Mouse (Mus musculus) cerebellum, postnatal 10 days (tissue): ENCODE measurements at regions not wholly inside any gene's neighbourhood (a gene's known extent, or its start where the extent isn't known, plus 50 kb on each side); places are given as distances from the start of the nearest gene placed in this dataset.
A peak's percentile ranks its signal among the peaks of the same experiment; 100 is the strongest.

Experiments
- DNase-seq, 2 experiments: peaks; one replicate each; pipeline ENCODE4 v3.0.0; 2021; ENCODE audit warnings: mixed read lengths in 2 of 2

DNA sequence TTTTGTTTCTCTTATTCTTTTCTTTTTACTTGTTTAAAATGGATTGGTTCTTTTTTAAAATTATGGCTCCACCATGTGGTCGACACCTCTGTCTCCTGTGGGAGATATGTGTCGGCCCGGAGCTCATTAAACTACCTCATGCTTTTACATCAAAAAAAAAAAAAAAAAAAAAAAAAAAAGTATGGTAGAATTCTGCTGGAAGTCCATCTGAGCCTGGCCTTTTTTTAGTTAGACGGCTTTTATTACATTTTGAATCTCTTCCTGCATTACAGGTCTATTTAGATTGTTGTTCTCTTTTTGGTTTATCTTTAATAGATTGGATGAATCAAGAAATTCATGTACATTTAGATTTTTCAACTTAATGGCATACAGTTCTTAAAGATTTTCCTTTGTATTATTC lies 350.8 kb upstream of the Ascc3 start:
- no peak for DNase-seq

DNA sequence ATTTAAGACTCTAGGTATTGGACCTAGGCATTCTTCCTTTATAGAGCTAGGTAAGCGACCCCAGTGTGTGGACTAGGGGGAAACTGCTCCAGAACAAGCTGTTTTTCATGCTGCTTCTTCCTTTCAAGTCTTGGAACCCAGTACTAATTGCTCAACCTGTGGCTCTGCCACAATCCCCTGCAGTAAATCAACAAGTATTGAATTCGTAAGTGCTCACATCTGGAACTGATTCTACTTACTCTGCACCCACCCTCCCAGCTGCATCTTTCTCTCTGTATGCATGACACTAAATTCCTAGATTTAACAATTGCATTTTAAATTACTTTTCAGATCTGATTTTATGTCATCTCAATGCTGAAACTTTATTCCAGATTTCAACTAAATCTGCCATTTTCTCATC lies 388.9 kb upstream of the Ascc3 start:
- no peak for DNase-seq

DNA sequence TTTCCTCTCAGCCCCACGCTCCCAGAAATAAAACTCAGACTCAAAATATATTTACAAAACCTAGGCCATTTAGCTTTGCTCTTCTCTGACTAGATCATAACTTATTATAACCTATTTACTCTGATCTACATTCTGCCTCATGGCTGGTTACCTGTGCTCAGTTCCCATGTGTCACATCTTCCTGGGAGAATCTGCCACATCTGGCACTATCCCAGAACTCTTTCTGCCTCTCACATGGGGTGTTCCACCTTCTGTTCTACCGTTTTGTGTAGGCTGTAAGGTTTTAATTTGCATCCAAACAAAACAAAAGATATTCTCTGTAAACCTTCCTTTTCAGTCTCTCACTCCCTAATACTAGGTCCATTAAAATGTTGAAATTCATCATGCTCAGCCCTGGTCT lies 390.8 kb upstream of the Ascc3 start:
- DNase-seq, result peak; percentile 47 to 48

DNA sequence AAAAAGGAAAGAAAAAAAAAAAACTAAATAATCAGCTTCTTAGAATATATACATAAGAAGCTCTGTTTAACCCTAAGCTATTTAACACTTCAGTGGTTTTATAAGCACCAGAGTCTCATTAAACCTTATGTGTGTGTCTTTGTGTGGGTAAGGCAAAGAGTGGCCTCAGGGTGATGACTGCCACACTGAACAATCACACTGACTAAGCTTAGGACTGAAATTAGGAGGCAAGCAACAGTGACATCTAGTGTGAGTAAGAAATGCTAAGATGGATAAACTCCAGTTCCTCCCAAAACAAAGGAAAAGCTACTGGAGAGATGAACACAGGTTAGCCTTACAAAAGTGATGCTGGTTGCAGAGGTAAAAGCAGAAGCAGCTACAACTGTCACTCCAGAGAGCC lies 392.6 kb upstream of the Ascc3 start:
- peak; percentile 59 to 67 for DNase-seq

DNA sequence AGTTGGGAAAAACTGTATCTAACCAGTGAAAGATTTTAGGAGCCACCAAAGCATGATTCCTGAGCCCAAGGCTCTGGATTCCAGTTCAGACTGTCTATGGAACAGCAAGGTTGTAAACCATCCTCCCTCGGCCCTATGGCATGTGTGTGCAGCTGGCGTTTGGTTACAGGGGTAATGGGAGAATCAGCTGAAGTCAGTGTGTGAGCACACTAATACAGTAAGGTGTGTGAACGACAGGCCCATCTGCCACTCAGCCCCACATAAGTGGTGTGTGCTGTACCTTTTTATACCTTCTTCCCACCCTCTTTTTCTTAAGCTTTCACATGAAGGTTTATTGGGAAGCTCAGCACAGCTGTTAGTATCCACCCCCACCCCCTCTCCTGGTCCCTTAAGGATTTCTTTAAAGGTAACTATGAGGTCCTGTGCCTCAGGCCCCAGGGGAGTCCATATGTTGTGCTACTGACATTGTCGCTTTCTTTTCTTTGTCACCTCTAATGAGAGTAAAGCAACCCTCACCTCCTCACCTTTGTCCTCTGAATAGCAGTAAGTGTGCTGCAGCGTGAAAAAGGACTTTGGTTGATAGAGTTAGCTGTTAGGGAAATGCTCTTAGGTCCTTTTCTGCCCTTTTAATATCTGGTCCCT lies 394.5 kb upstream of the Ascc3 start:
- peak in 1 of 2 experiments; percentile 13 for DNase-seq

DNA sequence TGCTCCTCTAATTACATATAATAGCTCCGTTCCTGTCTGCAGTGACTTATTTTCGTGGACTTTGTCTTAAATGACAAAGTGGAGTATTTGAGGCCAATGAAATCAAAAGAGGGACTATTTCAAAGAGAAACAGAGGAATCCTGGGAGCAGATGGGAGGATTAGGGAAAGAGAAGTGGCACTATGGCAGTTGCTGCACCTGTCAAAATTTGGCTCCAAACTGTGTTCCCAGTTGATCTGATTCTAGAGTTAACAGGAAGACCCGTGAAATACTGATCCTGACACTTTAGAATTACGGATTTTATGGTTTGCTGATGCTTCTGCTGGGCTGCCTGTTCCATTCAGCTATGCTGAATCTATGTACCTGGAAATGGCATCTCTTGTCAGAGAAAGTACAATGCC lies 401.7 kb upstream of the Grik2 start:
- DNase-seq, result peak; percentile 60 to 61

DNA sequence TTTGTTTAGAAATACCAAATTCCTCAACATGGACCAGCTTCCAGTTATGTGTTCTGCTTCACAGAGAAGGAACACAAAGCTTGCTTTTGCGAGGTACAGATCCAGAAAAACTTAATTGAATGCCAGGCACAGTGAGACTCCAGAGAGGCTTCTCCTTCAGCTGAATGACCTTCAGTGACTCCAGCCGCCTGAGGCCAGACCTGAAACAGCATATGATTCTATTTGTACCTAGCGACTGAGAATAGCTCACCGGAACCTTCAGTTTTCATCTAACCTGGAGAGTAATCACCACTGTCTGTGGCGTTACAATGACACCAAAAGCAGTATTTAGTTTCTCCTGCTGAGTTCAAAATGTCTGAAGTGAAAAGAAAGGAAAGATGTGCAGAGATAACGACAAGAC lies 380.6 kb upstream of the Grik2 start:
- peak; percentile 10 to 14 for DNase-seq

DNA sequence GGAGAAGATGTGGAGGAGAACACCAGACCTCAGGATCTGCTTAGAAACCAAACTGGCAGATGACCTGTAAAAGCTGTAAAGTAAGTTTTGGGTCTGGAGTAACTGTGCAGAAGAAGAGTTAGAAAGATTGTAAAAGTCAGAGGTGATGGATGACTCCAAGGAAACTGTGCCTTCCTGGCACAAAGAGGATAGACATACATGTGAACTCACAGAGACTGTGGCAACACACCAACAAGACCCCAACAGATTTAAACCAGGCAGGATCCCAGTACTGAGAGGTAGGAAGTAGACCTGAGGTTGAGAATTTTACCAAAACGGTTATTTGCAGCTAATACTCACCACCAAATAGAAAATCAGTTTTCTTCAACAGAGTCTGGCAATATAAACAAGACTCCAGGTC lies 349.8 kb upstream of the Grik2 start:
- DNase-seq, result peak; percentile 57 to 69

DNA sequence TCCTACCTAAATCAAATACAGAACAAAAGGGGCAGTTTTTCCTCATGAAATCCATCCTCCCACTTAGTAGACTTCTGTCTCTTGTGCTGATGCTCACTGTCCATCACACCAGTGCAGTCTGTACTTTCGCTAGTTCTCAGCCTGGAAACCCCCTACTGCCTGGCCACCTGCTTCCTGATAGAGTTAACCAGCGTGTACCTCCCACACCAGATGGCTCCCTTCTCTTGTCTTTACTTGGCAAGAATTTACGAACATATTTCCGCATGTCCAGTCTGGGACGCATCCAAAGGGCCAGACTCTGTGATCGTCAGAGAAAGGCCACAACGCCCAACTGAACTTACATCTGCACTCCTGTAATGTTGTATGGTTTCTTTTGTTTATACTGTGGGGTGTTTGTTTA lies 349.2 kb upstream of the Grik2 start:
- peak; percentile 98 for DNase-seq

DNA sequence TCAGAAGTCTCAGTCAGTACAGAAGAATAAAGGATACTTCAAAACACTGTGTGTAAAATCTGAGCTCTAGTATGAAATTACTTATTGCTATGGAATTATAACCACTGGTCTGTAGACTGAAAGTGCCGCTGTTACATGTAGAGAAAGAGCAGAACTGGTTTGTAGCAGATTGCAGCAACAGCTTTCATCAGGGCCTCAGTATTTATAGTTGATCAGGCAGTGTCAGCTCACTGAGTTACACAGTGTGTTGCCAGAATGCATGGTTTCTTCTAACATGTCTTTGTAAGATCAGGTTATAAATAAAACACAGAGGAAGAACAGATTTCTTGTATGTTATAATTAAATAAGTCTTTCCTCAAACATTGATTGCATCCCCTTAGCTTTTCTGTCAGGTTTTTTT lies 347.6 kb upstream of the Grik2 start:
- DNase-seq, result peak; percentile 15 to 33

DNA sequence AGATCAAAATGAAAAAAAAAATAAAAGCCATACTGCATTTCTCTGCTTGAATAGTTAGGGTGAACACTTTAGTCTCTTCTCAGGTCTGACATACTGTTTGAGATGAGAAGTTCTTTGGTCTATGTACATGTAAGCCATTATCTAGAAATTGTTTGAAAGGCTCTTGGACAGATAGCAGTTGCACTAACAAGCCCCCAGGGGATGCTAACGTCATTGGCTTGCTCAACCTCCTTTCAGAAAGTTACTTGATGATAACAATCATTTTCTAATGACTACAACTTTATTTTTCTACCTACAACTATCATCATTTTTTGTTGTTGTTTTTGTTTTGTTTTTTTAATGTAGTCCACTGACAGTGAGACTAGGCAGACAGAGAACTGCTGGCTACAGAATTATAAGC lies 346.9 kb upstream of the Grik2 start:
- peak; percentile 30 to 33 for DNase-seq
